Mouse (Mus musculus): ENCODE measurements around the gene Trp53. TPM values are rescaled to one million over a fixed set of nuclear protein-coding genes. Genes with fewer than 3 reads are reported as not detected.

Trp53 gene
- 99.7 TPM for polyA plus RNA-seq (2015; fragmentation: Illumina TruSeq; extraction: RNeasy Lipid Tissue Mini Kit (QIAGEN cat#74804); ENCODE audit: insufficient read depth, low replicate concordance)

GRCm38 (mm10) chr11:69580091-69580514, at the start of gene Trp53, which contains the start of gene Wrap53:
Trp53 (plus strand) TSS chr11:69580359.
Wrap53 (minus strand) TSS chr11:69580255.

GRCm38 (mm10) chr11:69549060-69549656, 31.0 kb upstream of the Trp53 start, which contains the start of gene Dnah2:
Dnah2 (minus strand) TSS chr11:69549110.

GRCm38 (mm10) chr11:69559851-69560765, 20.1 kb upstream of the Trp53 start, which contains the start of gene Efnb3:
Efnb3 (minus strand) TSS chr11:69560205.

GRCm38 (mm10) chr11:69605726-69606490, 25.7 kb downstream of the Trp53 start, which contains the start of gene Atp1b2:
Atp1b2 (minus strand) TSS chr11:69605942.

GRCm38 (mm10) chr11:69617805-69618204, 37.6 kb downstream of the Trp53 start, which contains the start of gene Shbg:
Shbg (minus strand) TSS chr11:69617905.

GRCm38 (mm10) chr11:69621571-69622268, 41.6 kb downstream of the Trp53 start, which contains the start of gene Sat2:
Sat2 (plus strand) TSS chr11:69622024.

GRCm38 (mm10) chr11:69632284-69633089, 52.3 kb downstream of the Trp53 start, which contains the start of gene Fxr2:
Fxr2 (plus strand) TSS chr11:69632990.

Other genes starting within 250 kb of the Trp53 start
- gene Rnf227, start 239.9 kb upstream of the Trp53 start, polyA plus RNA-seq (2015; fragmentation: Illumina TruSeq; extraction: RNeasy Lipid Tissue Mini Kit (QIAGEN cat#74804); ENCODE audit: insufficient read depth, low replicate concordance) = 3.7 TPM
- gene Chd3, start 211.0 kb upstream of the Trp53 start, polyA plus RNA-seq (2015; fragmentation: Illumina TruSeq; extraction: RNeasy Lipid Tissue Mini Kit (QIAGEN cat#74804); ENCODE audit: insufficient read depth, low replicate concordance) = 161 TPM
- 48.9 TPM for gene Naa38, start 184.9 kb upstream of the Trp53 start, polyA plus RNA-seq (2015; fragmentation: Illumina TruSeq; extraction: RNeasy Lipid Tissue Mini Kit (QIAGEN cat#74804); ENCODE audit: insufficient read depth, low replicate concordance)
- gene Cyb5d1, start 184.7 kb upstream of the Trp53 start, polyA plus RNA-seq (2015; fragmentation: Illumina TruSeq; extraction: RNeasy Lipid Tissue Mini Kit (QIAGEN cat#74804); ENCODE audit: insufficient read depth, low replicate concordance) = 35.9 TPM
- gene Tmem88, start 182.1 kb upstream of the Trp53 start, polyA plus RNA-seq (2015; fragmentation: Illumina TruSeq; extraction: RNeasy Lipid Tissue Mini Kit (QIAGEN cat#74804); ENCODE audit: insufficient read depth, low replicate concordance) = 2.4 TPM
- gene Kdm6b, start 166.7 kb upstream of the Trp53 start, polyA plus RNA-seq (2015; fragmentation: Illumina TruSeq; extraction: RNeasy Lipid Tissue Mini Kit (QIAGEN cat#74804); ENCODE audit: insufficient read depth, low replicate concordance) = 8.9 TPM
- gene Dnah2, start 31.2 kb upstream of the Trp53 start, polyA plus RNA-seq (2015; fragmentation: Illumina TruSeq; extraction: RNeasy Lipid Tissue Mini Kit (QIAGEN cat#74804); ENCODE audit: insufficient read depth, low replicate concordance) = 0.51 TPM
- gene Efnb3, start 20.2 kb upstream of the Trp53 start, polyA plus RNA-seq (2015; fragmentation: Illumina TruSeq; extraction: RNeasy Lipid Tissue Mini Kit (QIAGEN cat#74804); ENCODE audit: insufficient read depth, low replicate concordance) = 0.88 TPM
- gene Wrap53, start 104 bp upstream of the Trp53 start, polyA plus RNA-seq (2015; fragmentation: Illumina TruSeq; extraction: RNeasy Lipid Tissue Mini Kit (QIAGEN cat#74804); ENCODE audit: insufficient read depth, low replicate concordance) = 7.7 TPM
- 15.0 TPM for gene Atp1b2, start 25.6 kb downstream of the Trp53 start, polyA plus RNA-seq (2015; fragmentation: Illumina TruSeq; extraction: RNeasy Lipid Tissue Mini Kit (QIAGEN cat#74804); ENCODE audit: insufficient read depth, low replicate concordance)
- gene Shbg, start 37.5 kb downstream of the Trp53 start, polyA plus RNA-seq (2015; fragmentation: Illumina TruSeq; extraction: RNeasy Lipid Tissue Mini Kit (QIAGEN cat#74804); ENCODE audit: insufficient read depth, low replicate concordance) = not detected
- 3.1 TPM for gene Sat2, start 41.7 kb downstream of the Trp53 start, polyA plus RNA-seq (2015; fragmentation: Illumina TruSeq; extraction: RNeasy Lipid Tissue Mini Kit (QIAGEN cat#74804); ENCODE audit: insufficient read depth, low replicate concordance)
- gene Fxr2, start 52.6 kb downstream of the Trp53 start, polyA plus RNA-seq (2015; fragmentation: Illumina TruSeq; extraction: RNeasy Lipid Tissue Mini Kit (QIAGEN cat#74804); ENCODE audit: insufficient read depth, low replicate concordance) = 49.8 TPM
- not detected for gene Sox15, start 75.0 kb downstream of the Trp53 start, polyA plus RNA-seq (2015; fragmentation: Illumina TruSeq; extraction: RNeasy Lipid Tissue Mini Kit (QIAGEN cat#74804); ENCODE audit: insufficient read depth, low replicate concordance)
- 58.3 TPM for gene Mpdu1, start 82.3 kb downstream of the Trp53 start, polyA plus RNA-seq (2015; fragmentation: Illumina TruSeq; extraction: RNeasy Lipid Tissue Mini Kit (QIAGEN cat#74804); ENCODE audit: insufficient read depth, low replicate concordance)
- gene Cd68, start 85.8 kb downstream of the Trp53 start, polyA plus RNA-seq (2015; fragmentation: Illumina TruSeq; extraction: RNeasy Lipid Tissue Mini Kit (QIAGEN cat#74804); ENCODE audit: insufficient read depth, low replicate concordance) = 75.0 TPM
- 820 TPM for gene Eif4a1, start 92.1 kb downstream of the Trp53 start, polyA plus RNA-seq (2015; fragmentation: Illumina TruSeq; extraction: RNeasy Lipid Tissue Mini Kit (QIAGEN cat#74804); ENCODE audit: insufficient read depth, low replicate concordance)
- gene Senp3, start 101.7 kb downstream of the Trp53 start, polyA plus RNA-seq (2015; fragmentation: Illumina TruSeq; extraction: RNeasy Lipid Tissue Mini Kit (QIAGEN cat#74804); ENCODE audit: insufficient read depth, low replicate concordance) = 194 TPM
- 17.3 TPM for gene Tnfsf13, start 105.4 kb downstream of the Trp53 start, polyA plus RNA-seq (2015; fragmentation: Illumina TruSeq; extraction: RNeasy Lipid Tissue Mini Kit (QIAGEN cat#74804); ENCODE audit: insufficient read depth, low replicate concordance)
- gene Tnfsf12, start 115.5 kb downstream of the Trp53 start, polyA plus RNA-seq (2015; fragmentation: Illumina TruSeq; extraction: RNeasy Lipid Tissue Mini Kit (QIAGEN cat#74804); ENCODE audit: insufficient read depth, low replicate concordance) = 12.0 TPM
- 7.2 TPM for gene Tnfsfm13, start 115.7 kb downstream of the Trp53 start, polyA plus RNA-seq (2015; fragmentation: Illumina TruSeq; extraction: RNeasy Lipid Tissue Mini Kit (QIAGEN cat#74804); ENCODE audit: insufficient read depth, low replicate concordance)
- gene Polr2a, start 178.3 kb downstream of the Trp53 start, polyA plus RNA-seq (2015; fragmentation: Illumina TruSeq; extraction: RNeasy Lipid Tissue Mini Kit (QIAGEN cat#74804); ENCODE audit: insufficient read depth, low replicate concordance) = 121 TPM
- gene Slc35g3, start 181.6 kb downstream of the Trp53 start, polyA plus RNA-seq (2015; fragmentation: Illumina TruSeq; extraction: RNeasy Lipid Tissue Mini Kit (QIAGEN cat#74804); ENCODE audit: insufficient read depth, low replicate concordance) = not detected
- 27.8 TPM for gene Zbtb4, start 185.6 kb downstream of the Trp53 start, polyA plus RNA-seq (2015; fragmentation: Illumina TruSeq; extraction: RNeasy Lipid Tissue Mini Kit (QIAGEN cat#74804); ENCODE audit: insufficient read depth, low replicate concordance)
- gene Chrnb1, start 215.6 kb downstream of the Trp53 start, polyA plus RNA-seq (2015; fragmentation: Illumina TruSeq; extraction: RNeasy Lipid Tissue Mini Kit (QIAGEN cat#74804); ENCODE audit: insufficient read depth, low replicate concordance) = 10.8 TPM
- gene Fgf11, start 221.5 kb downstream of the Trp53 start, polyA plus RNA-seq (2015; fragmentation: Illumina TruSeq; extraction: RNeasy Lipid Tissue Mini Kit (QIAGEN cat#74804); ENCODE audit: insufficient read depth, low replicate concordance) = 2.2 TPM
- not detected for gene Tmem102, start 225.3 kb downstream of the Trp53 start, polyA plus RNA-seq (2015; fragmentation: Illumina TruSeq; extraction: RNeasy Lipid Tissue Mini Kit (QIAGEN cat#74804); ENCODE audit: insufficient read depth, low replicate concordance)
- gene Gm39566, start 234.9 kb downstream of the Trp53 start, polyA plus RNA-seq (2015; fragmentation: Illumina TruSeq; extraction: RNeasy Lipid Tissue Mini Kit (QIAGEN cat#74804); ENCODE audit: insufficient read depth, low replicate concordance) = not detected
- not detected for gene Spem2, start 238.1 kb downstream of the Trp53 start, polyA plus RNA-seq (2015; fragmentation: Illumina TruSeq; extraction: RNeasy Lipid Tissue Mini Kit (QIAGEN cat#74804); ENCODE audit: insufficient read depth, low replicate concordance)
- not detected for gene Spem1, start 241.8 kb downstream of the Trp53 start, polyA plus RNA-seq (2015; fragmentation: Illumina TruSeq; extraction: RNeasy Lipid Tissue Mini Kit (QIAGEN cat#74804); ENCODE audit: insufficient read depth, low replicate concordance)

Measured in spleen, adult 10 weeks (tissue).